Mouse (Mus musculus) heart, adult 2 months (tissue): Measurements from ENCODE around the gene Trappc2l.

Experiments
- CTCF ChIP-seq: fragments of 200-600 bp; IDR thresholded peaks from 2 replicates; pipeline ENCODE4 v1.8.1; 2022; ENCODE audit warnings: antibody characterized with exemption, mild to moderate bottlenecking, moderate library complexity
- EP300 ChIP-seq: fragments of 200-500 bp; IDR thresholded peaks from 2 replicates; pipeline ENCODE4 v1.6.1; 2011; ENCODE audit warnings: low read depth, low read length, control low read depth; ENCODE audit not compliant: insufficient read depth
- POLR2A ChIP-seq: fragments of 200-500 bp; IDR thresholded peaks from 2 replicates; pipeline ENCODE4 v1.6.1; 2011; ENCODE audit warnings: mild to moderate bottlenecking, low read depth, low read length, control low read depth; ENCODE audit not compliant: insufficient read depth

DNA sequence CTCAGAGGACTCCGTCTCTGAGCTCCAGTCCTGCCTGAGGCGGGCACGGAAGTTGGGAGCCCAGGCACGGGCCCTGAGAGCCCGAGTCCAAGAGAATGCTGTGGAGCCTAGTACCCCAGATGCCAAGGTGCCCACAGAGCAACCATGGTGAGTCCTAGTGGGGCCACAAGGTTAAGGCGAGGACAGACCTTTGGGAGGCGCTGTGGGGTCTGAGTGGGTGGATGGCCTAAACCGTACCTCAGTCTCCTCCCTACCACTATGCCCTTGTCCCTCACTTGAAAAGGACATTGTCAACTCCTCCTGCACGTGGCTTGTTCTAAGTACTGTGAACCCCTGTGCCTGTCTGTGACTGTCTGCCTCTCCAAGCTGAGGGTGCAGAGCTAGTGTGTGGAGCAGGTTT is 42.1 kb upstream of the Trappc2l start:
- no peak for TF ChIP-seq POLR2A
- no peak for TF ChIP-seq CTCF
- TF ChIP-seq EP300, result no peak
